Mouse (Mus musculus) right cerebral cortex, postnatal 14 days (tissue): ENCODE results near the gene Cmss1.

Experiments
- DNase-seq: peaks from one replicate; pipeline ENCODE4 v3.0.0; 2022

Gene Cmss1

DNA sequence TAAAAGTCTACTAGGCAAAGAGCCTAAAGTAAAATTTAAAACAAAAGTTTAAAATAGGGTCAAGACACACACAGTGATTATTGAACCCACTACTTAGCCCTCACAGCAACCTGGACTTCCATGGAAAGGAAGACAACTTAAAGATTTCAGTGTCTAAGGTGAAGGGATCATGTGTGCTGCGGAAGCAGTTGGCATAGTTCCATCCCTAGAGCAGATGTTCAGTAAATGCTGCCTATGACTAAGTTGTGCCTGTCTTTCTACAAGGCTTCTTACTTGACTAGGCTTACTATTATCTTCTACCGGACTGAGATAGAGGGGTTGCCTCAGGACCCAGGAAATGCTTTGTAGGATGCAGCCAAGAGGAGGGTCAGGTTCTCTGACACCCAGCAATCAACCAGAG, 50.4 kb downstream of the Cmss1 start:
- DNase-seq: no peak

- DNase-seq: no peak
Observed at GRCm38 (mm10) chr16:57555667-57556066, 51.0 kb downstream of the Cmss1 start.

GRCm38 (mm10) chr16:57554886-57555400, 51.7 kb downstream of the Cmss1 start:
- no peak for DNase-seq

GRCm38 (mm10) chr16:57553235-57553634, 53.4 kb downstream of the Cmss1 start:
- no peak for DNase-seq

DNA sequence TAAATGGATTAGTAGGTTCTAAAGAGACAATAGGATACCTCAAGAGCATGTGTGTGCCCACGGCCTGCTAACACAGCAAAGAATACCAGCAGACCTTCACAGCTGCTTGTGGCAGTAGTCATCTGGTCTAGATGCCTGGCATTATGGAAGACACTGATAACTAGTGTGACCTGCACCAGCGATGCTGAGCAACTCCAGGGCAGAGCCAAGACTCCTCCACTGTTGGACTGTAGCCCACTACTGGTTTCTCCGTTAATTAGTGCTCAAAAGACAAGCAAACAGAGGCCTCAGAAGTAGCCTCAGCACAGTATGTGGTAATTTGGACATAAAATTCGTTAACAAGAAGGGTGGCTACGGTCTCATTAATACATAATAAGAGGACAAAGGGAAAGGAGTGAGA, 54.0 kb downstream of the Cmss1 start:
- no peak for DNase-seq

- DNase-seq: no peak
Observed at GRCm38 (mm10) chr16:57551617-57552016, 55.0 kb downstream of the Cmss1 start.

DNA sequence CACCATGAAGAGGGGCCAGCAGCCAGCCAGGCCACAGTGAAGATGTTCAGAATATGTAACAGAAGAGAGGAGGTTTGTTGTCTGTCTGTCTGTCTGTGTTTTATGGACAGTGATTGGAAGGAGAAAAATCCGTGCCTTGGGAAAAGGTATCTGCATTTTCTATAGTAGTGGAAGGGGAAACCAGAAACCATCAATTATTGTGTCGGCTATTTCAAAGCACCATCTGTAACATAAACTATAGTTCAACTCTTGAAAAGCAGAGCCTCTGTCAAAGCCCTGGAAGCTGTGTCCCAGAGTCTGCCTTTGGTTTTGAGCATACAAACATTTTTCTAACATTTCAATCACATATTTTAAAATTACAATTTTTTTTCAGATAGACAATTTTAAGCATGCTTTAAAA, 55.8 kb downstream of the Cmss1 start:
- no peak for DNase-seq

DNA sequence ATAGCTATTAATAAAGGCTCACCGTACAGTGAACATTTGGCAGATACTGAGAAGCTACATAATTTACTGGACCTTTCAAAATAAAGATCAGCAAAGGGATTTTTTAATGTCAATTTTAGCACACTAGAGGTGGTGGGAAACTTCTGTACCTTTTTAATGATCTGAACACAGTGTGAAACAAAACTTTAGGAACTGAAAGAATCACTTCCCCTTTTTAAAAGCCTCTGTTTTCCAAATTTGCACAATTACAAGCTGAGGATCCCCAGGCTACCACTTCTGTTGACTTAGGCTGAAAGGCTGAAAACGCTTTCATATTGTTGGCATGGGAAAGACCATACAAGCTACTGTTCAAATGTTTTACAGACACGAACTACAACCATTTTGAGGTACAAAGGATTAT, 56.6 kb downstream of the Cmss1 start:
- DNase-seq: no peak

DNA sequence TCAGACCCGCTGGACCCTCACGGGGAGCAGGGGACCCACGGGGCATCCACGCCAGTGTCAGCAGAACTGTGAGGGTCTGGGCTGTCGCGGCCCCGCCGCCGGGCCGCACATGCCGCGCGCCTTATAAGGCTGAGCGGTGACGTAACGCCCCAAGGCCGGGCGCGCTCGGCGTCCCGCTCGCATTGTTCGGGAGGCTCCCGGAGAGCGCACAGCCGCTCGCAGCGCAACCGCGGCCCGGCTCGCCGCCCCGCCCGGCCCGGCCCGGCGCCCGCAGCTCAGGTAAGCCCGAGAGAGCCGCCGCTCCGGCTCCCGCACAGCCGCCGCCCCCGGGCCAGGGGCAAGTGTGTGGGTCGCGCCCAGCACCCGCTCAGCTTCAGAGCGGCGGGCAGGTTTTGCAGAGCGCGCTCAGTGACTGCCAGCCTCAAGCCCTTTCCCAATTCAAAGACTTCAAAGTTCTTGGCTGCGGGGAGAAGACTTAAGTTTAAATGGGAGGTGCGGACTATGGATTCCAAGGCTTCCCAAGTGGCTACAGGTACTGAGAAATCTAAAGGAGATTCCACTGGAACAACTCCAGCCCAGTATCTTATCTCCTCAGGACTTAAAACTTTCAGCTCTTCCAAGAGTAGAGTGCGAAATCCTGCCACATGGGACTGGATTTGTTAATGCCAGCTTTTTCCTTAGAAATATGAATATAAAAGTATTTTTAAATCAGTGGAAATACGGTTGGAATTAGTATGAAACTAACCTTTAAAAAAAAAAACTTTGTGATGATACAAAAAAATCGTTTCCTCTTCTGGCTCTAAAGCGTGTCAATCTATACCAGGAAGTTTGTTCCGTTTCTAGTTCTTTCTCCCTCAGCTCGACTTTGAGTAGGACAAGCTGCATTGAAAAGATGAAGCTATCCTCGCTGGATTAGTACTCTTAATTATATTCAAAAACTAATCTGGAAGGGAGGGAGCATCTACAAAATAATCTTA, 57.3 kb downstream of the Cmss1 start:
- DNase-seq: peak; percentile 53

DNA sequence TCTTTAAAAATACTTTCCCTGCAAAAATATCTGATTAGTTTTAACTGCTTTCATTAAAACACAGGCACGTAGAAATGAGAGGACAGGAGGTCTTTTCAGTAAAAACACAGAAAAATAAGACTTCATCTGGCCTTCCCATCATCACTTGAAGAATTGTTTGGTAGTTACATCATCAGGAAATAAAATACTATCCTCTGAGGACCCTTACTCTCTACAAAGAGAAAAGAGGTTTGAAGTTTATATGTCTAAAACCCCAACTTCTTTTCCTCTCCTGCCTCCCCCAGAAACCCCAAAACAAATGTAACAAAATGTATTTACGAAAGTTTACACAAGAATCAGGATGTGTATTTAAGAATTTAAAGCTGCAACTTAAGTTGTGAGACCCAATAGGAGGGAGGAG, 58.1 kb downstream of the Cmss1 start:
- DNase-seq: no peak

DNA sequence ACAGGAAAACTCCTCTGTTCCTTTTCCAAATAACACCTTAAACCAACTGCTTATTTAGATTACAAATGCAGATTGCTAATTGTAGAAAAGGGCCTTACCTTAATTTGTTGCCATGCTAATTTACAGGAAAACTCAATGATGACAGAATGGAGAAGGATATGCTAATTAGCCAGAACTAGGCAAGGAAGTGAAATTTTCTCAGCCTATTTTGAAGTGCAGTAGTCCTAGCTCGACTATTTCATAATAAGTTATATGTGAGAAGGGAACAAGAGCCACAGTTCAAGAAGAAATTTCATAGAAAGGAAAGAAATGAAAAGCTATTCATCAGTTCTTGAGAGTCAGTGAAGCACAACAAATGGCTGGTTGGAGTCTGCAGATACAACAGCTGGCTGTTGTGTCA, 60.3 kb downstream of the Cmss1 start:
- no peak for DNase-seq

- DNase-seq: no peak
Observed at GRCm38 (mm10) chr16:57544441-57544840, 62.2 kb downstream of the Cmss1 start.

GRCm38 (mm10) chr16:57543243-57543642, 63.4 kb downstream of the Cmss1 start:
- DNase-seq: no peak

GRCm38 (mm10) chr16:57536511-57536910, 70.2 kb downstream of the Cmss1 start:
- DNase-seq: no peak

DNA sequence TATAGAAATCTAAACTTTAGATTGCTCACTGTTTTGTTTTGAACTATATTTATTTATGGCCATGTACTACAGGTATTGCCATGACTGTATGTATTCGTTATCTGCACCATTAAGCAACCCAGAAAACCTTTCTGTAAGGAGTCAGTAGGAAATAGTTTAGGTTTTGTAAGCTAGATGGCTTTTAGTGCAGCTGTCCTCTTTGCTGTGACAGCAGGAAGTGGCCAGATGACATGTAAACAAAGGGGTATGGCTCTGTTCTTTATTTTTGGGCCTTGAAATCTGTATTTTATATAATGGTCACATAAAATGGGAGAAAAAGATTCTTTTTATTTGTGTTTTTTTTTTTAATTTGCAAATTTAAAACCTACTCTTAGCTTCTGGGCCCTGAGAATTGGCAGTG, 71.9 kb downstream of the Cmss1 start:
- DNase-seq: no peak

DNA sequence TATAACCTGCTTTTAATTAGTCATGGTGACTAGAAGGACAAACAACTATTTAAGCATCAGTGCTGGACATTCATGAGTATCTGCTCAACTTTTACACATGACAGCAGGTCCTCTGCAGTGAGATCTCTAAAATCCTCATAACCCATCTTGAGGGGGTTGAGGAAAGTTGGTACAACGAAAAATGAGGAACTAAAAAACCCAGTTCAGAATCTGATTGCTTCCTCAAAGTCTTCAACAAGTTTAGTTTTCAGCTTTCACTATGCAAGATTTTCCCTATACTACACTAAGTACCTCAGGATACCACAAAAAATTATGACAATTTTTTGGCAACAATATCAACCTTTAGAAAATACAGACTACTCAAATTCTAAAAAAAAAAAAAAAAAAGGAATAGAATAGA, 72.3 kb downstream of the Cmss1 start:
- DNase-seq: no peak

DNA sequence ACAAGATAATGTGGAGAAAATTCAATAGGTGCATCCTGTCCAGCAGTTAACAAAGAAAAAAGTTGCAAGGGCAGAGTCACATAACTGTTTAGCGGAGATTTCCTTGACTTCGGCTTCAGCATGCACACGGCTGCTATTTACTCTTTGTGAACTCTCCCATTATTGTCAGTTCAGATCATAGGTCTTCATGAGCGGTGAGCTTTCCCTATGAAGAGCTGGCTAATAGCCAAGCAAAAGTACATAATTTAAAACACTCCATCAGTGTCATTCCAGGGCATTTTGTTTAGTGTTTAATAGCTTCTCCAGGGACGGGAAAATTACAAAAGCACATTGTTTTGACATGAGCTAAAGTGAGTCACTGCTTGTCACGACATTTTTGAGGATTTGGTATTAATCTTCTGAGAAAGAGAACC, 74.6 kb downstream of the Cmss1 start:
- DNase-seq: no peak

DNA sequence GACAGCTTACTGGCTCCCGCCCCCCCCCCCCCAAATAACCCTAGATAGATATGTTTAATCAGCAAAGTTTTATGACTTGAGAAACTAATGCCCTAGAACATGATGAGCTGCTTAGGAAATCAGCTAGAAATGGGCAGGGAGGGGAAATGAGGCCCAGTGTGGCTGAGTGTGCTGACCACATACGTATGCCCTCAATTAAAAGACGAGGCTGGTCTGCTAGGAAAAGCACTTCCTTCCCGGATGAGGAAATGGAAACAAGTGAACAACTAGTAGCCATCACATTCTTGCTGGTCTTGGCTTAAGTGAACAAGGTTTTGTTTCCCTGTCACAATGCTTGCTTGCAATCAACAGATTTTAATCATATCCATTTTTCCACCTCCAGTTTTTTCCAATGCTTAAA, 76.1 kb downstream of the Cmss1 start:
- DNase-seq: no peak

DNA sequence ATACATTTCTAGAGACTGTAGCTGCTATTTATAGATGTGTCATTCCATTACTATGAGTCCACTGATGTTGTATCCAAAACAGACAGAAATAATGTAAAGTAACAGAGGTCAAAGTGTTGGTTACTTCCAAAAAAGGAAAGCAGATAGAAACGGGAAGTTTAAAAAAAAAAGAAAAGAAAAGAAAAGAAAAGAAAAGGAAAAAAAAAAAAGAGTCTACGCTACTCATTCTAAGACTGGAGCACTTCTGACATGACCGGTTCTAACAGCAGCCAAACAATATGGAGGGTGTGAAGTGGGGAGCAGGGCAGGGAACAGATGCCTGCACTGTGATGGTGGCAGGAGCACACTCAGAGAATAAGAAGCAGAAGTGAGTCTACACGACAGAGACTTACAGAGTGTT, 78.2 kb downstream of the Cmss1 start:
- no peak for DNase-seq

- DNase-seq: no peak
Observed at GRCm38 (mm10) chr16:57526893-57527292, 79.8 kb downstream of the Cmss1 start.

DNA sequence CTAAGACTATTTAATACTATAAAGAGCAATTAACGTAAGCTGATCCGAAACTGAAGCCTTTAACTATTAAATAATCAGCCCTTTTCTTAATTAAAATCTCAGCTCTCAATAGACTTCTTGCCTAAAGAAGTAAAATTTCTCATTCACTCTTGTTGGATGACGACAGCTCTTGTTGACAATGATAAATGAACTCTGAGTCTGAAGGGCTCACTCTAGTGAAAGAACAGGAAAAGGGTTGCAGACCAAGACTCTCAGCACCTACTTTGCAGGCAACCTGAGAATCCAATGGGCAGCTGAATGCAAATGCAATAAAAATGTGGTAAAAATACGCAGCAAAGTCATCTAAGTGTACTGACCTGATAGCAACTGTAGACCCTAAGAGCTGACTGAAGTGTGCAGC, 81.2 kb downstream of the Cmss1 start:
- no peak for DNase-seq

DNA sequence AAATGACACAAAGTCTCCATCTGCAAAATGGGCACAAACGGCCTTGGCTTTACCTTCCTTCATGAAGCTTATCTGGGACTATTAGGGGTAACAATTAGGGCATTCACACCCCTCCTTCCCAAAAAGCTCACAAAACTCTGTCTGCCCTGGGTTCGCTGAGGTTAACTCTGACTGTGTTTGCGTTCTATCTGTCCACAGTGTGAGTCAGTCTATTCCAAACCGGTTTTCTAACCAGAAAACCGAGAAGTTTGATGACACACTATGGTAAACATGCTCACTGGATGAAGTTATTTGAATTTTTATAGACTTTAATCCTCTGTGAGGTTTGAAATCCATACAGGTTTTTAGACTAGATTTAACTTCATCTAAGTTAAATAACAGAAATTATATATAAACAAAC, 81.6 kb downstream of the Cmss1 start:
- DNase-seq: no peak

DNA sequence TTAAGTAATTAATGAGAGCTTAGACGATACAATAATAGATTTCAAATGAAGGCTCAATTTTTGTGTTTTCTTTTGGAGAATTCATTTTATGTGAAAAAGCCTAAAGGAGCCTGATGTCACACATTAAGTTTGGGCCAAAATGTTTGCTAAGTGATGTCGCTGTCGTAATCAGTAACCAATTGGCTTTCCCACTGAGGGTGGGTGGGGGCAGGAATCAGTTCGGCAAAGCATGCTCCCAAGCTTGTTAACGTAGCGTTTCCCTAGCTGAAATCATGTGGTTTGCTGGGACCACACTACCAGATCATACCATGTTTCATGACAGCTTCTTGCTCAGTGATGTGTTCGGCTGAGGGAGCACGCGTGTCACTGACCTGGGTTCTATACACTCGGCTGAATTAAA, 91.0 kb downstream of the Cmss1 start:
- DNase-seq: no peak

- DNase-seq: no peak
Observed at GRCm38 (mm10) chr16:57514371-57514770, 92.3 kb downstream of the Cmss1 start.

- DNase-seq: no peak
Observed at GRCm38 (mm10) chr16:57513562-57513961, 93.1 kb downstream of the Cmss1 start.
